Mouse (Mus musculus) right cerebral cortex, postnatal 10 days (tissue): ENCODE measurements around the gene Cttnbp2nl.

Experiments used
- DNase-seq, 2 experiments: peaks; one replicate each; pipeline ENCODE4 v3.0.0; 2021; ENCODE audit warnings: low spot score in 2 of 2

Cttnbp2nl gene

GRCm38 (mm10) chr3:105052937-105053697 is at the start of gene Cttnbp2nl:
Gene Cttnbp2nl (minus strand): TSS chr3:105053146.
- DNase-seq: peak; percentile 99

GRCm38 (mm10) chr3:105100270-105100589 is 47.3 kb upstream of the Cttnbp2nl start:
- DNase-seq: no peak

GRCm38 (mm10) chr3:105099526-105100269 is 46.8 kb upstream of the Cttnbp2nl start:
- no peak for DNase-seq

DNA sequence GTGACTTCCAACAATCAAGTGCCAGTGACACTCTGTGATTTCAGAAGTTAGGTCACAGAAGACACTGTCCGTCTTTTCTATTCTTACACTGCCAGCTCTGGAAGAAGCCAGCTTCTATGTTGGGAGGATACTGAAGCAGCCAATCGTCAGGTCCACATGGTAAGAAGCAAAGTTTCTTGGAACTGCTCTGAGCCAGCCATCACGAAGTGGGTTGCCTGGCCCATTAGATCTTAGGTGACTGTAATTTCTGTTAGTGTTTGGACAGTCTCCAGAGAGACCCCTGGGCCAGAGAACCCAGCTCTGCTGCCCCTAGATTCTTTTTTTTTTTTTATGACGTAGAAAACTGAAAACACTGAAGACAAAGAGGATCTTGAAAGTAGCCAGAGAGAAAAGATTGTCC is 44.6 kb upstream of the Cttnbp2nl start:
- no peak for DNase-seq

DNA sequence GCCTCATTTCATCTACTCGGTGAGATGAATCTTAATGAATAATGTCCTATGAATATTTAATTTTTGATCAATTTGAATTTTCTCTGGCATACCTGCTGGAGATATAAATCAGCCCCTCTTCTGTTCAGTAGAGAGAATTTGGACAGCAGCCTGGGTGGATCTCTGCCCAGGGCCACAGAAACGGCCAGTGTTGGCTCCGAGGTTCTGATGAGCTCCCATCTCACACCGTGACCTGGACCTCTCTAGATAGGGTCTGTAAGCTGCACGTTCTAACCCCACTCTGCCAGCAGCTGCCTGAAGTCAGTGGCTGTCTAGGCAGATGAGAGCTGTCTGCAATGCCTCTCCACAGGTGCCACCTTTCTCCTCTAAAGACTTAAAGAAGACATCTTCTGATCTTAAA is 42.1 kb upstream of the Cttnbp2nl start:
- DNase-seq: no peak

- no peak for DNase-seq
Observed at GRCm38 (mm10) chr3:105094448-105094847, 41.5 kb upstream of the Cttnbp2nl start.

DNA sequence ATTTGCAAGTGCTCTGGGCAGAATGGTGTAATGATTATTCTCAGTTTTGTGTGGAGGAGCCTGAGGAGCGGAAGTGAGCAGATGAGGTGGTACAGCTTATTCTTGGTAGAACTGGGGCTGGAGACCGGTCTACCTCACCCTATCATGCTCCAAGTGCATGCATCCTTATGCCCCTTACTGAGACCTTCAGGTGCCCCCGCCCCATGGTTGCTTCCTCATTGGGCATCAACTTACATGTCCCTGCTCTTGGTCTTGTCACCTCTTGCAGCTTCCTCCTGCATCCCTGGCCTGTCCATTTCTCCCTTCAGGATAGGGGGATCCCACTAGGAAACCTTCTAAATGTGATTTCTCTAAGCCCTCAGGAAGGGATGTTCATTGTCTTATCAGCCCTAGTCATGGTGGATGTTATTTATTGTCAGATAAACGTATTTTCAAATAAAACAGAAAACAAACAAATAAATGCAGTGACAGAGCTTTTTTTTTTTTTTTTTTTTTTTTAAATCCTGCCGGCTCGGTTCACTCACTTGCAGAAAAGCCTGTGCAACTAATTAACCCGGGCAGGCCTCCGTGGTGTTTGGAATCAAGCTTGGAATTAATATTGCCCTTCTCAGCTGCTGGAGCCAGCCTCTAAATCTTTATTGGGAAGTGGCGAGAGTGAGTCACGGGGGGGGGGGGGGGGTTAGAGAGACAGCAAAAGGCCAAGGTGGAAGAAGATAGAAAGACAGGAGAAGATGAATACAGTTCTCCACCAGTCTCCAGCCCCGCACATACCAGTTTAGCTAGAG is 40.0 kb upstream of the Cttnbp2nl start:
- DNase-seq: no peak

- peak; percentile 47 to 51 for DNase-seq
Observed at GRCm38 (mm10) chr3:105090981-105091380, 38.0 kb upstream of the Cttnbp2nl start.

DNA sequence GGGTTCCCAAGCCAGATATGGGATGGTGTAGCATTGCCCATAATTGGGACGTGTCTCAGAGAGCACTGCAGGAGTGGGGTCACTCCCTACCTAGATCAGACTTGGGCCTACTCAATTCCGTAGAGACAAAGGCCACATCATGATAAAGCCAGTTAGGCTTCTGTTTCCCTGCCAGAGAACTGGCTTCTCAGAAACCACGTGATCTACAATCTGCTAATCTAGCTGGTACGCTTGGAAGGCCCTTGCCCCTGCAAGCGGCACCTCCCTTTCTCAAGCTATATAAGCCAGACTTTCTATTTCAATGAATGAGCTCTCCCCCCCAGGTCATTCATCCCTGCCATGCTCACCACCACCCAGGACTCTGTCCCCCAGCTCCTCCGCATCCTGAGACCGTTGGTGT is 37.2 kb upstream of the Cttnbp2nl start:
- DNase-seq: no peak

DNA sequence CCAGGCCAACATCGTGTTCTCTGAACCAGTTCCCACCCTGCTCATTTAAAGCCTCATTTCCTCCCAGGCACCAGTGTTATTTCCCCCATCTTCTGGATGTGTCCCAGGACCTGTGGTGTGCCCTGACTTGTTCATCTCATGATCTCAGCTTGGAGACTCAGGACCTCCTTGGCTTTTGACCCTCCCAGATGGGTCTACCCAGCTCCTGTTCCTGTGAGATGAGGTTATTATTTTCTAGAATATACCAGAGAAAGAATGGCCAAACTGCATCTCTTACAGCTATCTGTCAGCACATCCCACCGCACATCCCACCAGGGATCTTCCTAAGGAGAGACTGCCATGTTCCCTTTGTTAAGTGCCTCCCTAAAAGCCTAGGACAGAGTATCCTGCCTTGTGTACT is 35.7 kb upstream of the Cttnbp2nl start:
- DNase-seq: no peak

DNA sequence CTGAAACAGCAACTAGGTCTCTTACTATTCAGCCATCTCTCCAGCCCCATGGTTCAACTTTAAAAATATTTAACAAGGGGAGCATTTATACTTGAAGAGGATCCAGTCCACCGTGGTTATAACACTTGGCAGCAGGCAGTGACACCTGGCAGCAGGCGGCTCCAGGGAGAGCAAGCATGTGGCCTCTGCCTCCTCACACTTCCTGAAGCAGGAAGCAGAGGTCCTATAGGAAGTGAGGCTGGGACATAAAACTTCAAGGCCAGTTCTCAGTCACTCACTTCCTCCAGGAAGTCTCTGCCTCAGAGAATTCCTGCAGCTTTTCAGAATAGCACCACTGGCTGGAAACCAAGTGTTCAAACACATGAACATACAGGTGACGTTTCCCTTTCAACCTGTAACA is 34.4 kb upstream of the Cttnbp2nl start:
- DNase-seq: no peak

DNA sequence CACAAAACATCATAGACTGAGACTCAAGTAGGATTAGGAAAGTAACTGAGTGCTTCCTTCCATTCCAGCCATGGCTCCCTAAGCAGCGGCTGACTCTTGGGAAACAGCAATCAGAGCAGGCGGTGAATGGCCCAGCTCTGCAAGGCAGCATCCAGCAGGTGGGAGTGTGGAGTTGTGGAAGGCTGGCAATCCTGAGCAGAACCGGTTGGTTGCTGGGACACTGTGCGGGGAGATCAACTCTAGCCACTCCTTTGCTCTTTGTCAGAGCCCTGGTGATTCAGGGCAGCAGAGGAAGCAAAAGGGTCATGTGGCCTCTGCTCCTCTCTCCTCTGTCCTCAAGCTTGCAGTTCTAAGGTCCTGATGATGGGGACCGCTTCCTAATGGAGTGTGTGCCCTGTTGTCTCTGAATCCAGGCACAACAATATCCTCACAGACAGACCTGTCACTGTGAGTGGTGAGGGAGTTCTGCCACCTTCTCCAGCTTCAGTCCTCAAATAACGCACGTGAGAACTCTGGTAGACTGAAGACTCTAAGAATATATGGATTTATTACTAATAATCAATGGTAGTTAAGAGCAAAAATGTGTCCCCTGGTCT is 25.4 kb upstream of the Cttnbp2nl start:
- peak; percentile 87 to 91 for DNase-seq

GRCm38 (mm10) chr3:105075796-105076195 is 22.9 kb upstream of the Cttnbp2nl start:
- DNase-seq: no peak

DNA sequence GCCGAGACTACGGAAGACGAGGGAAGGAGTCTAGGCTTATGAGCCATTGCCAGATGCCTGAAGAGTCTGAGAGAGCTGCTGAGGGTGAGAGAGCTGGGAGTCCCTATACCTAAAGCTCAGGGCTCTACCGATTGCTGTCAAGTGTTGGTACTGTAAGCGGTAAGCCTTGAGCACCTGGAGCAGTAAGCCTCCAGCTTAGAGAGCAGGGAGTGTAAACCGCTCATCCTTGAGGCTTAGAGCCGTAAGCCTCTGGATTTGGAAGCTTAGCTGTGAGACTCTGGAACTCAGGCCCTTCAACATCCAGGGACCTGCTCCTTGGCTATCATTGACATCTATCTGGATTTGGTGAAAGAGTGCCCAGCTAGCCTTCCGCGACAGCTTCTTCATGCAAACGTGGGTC is 19.6 kb upstream of the Cttnbp2nl start:
- DNase-seq: no peak

GRCm38 (mm10) chr3:105071251-105071650 is 18.3 kb upstream of the Cttnbp2nl start:
- no peak for DNase-seq

DNA sequence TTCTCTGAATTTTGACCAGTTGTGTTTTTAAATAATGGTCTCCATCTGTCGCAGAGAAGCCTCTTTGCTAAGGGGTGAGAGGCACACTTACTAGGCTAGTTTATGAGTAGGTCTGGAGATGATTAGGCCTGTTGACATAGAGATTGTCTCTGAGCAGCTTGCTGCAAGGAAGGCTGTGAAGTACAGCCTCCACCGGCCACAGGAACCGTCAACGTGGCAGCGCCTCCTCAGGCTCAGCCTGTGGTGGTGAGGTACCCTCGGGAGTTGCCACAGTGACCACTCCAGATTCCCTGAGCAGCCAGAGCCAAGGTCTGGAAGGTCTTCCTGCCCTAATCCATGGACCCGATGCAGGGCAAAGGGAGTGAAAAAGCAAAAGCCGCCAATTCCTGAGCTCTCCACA is 17.6 kb upstream of the Cttnbp2nl start:
- no peak for DNase-seq

GRCm38 (mm10) chr3:105066544-105066943 is 13.6 kb upstream of the Cttnbp2nl start, which contains the start of gene 4930564D02Rik:
Gene 4930564D02Rik (plus strand): TSS chr3:105066844.
- no peak for DNase-seq

GRCm38 (mm10) chr3:105062676-105063075 is 9.7 kb upstream of the Cttnbp2nl start:
- no peak for DNase-seq

GRCm38 (mm10) chr3:105061991-105062390 is 9.0 kb upstream of the Cttnbp2nl start:
- no peak for DNase-seq

DNA sequence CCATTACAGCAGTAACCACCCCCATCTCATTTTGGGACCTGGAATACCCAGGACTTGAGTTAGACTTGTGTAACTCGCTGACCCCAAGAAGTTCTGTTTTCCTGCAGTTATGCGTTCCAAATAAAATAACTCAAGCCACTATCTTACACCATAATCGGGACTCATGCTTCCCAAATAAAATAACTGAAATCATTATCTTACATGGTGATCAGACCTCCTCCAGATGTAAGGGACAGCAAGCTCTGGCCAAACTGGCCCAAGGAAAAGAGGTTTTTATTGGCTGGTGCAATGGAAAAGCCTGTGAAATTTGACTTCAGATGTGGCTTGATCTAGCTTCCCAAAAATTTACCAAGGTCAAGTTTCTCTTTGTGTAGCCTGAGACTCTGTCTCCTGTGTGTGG is 8.6 kb upstream of the Cttnbp2nl start:
- no peak for DNase-seq

GRCm38 (mm10) chr3:105060992-105061391 is 8.0 kb upstream of the Cttnbp2nl start:
- DNase-seq: no peak

- no peak for DNase-seq
Observed at GRCm38 (mm10) chr3:105059911-105060310, 7.0 kb upstream of the Cttnbp2nl start.
